Mouse (Mus musculus) bone marrow macrophage, adult 2 months (primary cell): ENCODE results near the gene P3h2.

Experiments used
- CTCF ChIP-seq: IDR thresholded peaks from 2 replicates; pipeline ENCODE4 v1.5.1; 2012; ENCODE audit warnings: low read depth, mild to moderate bottlenecking, low read length, moderate library complexity
- POLR2A ChIP-seq: IDR thresholded peaks from 2 replicates; pipeline ENCODE4 v1.6.1; 2012; ENCODE audit warnings: mild to moderate bottlenecking, low read depth, low read length, borderline replicate concordance

- TF ChIP-seq CTCF (no peak), POLR2A (no peak)
Measured at GRCm38 (mm10) chr16:25934181-25934580, 171.4 kb downstream of the P3h2 start.
